Comparison of ENCODE assay signal across 23 mouse cellular contexts in the genomic region with DNA sequence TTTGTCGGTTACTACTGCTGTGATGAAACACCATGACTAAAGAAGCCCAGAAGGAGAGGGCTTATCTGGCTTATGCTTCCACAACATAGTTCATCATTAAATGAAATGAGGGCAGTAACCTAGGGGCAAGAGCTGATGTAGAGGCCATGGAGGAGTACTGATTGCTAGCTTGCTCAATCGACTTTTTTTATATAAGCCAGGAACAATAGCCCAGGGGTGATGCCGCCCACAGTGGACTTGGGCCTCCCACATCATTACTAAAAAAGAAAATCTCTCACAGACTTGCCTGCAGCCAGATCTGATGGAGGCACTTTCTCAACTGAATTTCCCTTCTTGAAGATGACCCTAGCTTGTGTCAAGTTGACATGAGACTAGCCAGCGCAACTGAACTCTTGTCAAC. TPM values are rescaled to one million over a fixed set of nuclear protein-coding genes. Genes with fewer than 3 reads are reported as not detected.
"Had no signal": no experiment of that assay in that cellular context is flagged by ENCODE, and none has a peak within 500 bp of the region (broad histone marks: within the 10 kb centered on the region; RNA-seq: fewer than 3 reads in every experiment).

No protein-coding gene starts in this region.

- H3K9ac ChIP-seq: embryonic facial prominence, embryonic 12.5 days; embryonic facial prominence, embryonic 13.5 days; embryonic facial prominence, embryonic 15.5 days; forebrain, embryonic 12.5 days; forebrain, embryonic 15.5 days; forebrain, postnatal 0 days had no signal

- H3K4me3 ChIP-seq: embryonic facial prominence, embryonic 10.5 days; embryonic facial prominence, embryonic 12.5 days; embryonic facial prominence, embryonic 13.5 days; embryonic facial prominence, embryonic 15.5 days; erythroblast, embryonic 14.5 days; forebrain, embryonic 12.5 days; forebrain, embryonic 15.5 days; gastrocnemius, adult 2 months; heart, adult 2 months; heart, embryonic 10.5 days had no signal

- H3K4me1 ChIP-seq: embryonic facial prominence, embryonic 10.5 days; embryonic facial prominence, embryonic 12.5 days; embryonic facial prominence, embryonic 13.5 days; embryonic facial prominence, embryonic 15.5 days; forebrain, embryonic 12.5 days; forebrain, embryonic 15.5 days had no signal

- H3K27ac ChIP-seq: embryonic facial prominence, embryonic 10.5 days; embryonic facial prominence, embryonic 12.5 days; embryonic facial prominence, embryonic 13.5 days; embryonic facial prominence, embryonic 15.5 days; forebrain, embryonic 12.5 days; forebrain, embryonic 15.5 days; gastrocnemius, adult 2 months; heart, adult 2 months; heart, embryonic 10.5 days had no signal

- H3K9me3 ChIP-seq: embryonic facial prominence, embryonic 10.5 days; embryonic facial prominence, embryonic 12.5 days; embryonic facial prominence, embryonic 13.5 days; embryonic facial prominence, embryonic 15.5 days; forebrain, embryonic 12.5 days; forebrain, embryonic 15.5 days; heart, embryonic 10.5 days had no signal

- H3K36me3 ChIP-seq: embryonic facial prominence, embryonic 10.5 days; embryonic facial prominence, embryonic 12.5 days; embryonic facial prominence, embryonic 13.5 days; embryonic facial prominence, embryonic 15.5 days; forebrain, embryonic 12.5 days; forebrain, embryonic 15.5 days; heart, embryonic 10.5 days had no signal

- H3K27me3 ChIP-seq: embryonic facial prominence, embryonic 12.5 days; embryonic facial prominence, embryonic 13.5 days; embryonic facial prominence, embryonic 15.5 days; forebrain, embryonic 12.5 days; forebrain, embryonic 15.5 days had no signal

- H3K4me2 ChIP-seq: embryonic facial prominence, embryonic 12.5 days; embryonic facial prominence, embryonic 13.5 days; embryonic facial prominence, embryonic 15.5 days; forebrain, embryonic 12.5 days; forebrain, embryonic 15.5 days; heart, embryonic 11.5 days had no signal

- DNase-seq: cerebellum, adult 8-10 months; gastrocnemius, adult 2 months; gastrocnemius, postnatal 10 days; gastrocnemius, postnatal 14 days; gastrocnemius, postnatal 25 days; gastrocnemius, postnatal 36 days; heart, adult 18-20 months; heart, adult 2 months had no signal

RNA-seq across cellular contexts. Expression of a gene that starts 14.6 kb away (rescaled TPM):
- polyA plus RNA-seq: embryonic facial prominence, embryonic 10.5 days; embryonic facial prominence, embryonic 11.5 days; embryonic facial prominence, embryonic 12.5 days; embryonic facial prominence, embryonic 13.5 days; embryonic facial prominence, embryonic 14.5 days; embryonic facial prominence, embryonic 15.5 days; erythroblast, embryonic 14.5 days; forebrain, embryonic 11.5 days; forebrain, embryonic 12.5 days; forebrain, embryonic 14.5 days; forebrain, embryonic 16.5 days; heart, adult 2 months; heart, embryonic 10.5 days; heart, embryonic 11.5 days had no signal

RNA-seq across cellular contexts. Expression of a gene that starts 18.8 kb away (rescaled TPM):
- polyA plus RNA-seq: erythroblast, embryonic 14.5 days had no signal

RNA-seq across cellular contexts. Expression of a gene that starts 50.6 kb away (rescaled TPM):
- polyA plus RNA-seq: erythroblast, embryonic 14.5 days had no signal
